Mouse (Mus musculus) limb, embryonic 13.5 days (tissue): ENCODE data around the gene Tuba4a. TPM values are rescaled to one million over a fixed set of nuclear protein-coding genes. Genes with fewer than 3 reads are reported as not detected.

Experiments
- ATAC-seq: fragments of 200-750 bp; cut with Nextera tagmentation; 2 replicates; pipeline ENCODE4 v1.8.0; 2017; ENCODE audit warnings: low read depth, moderate number of reproducible peaks, moderate TSS enrichment; ENCODE audit not compliant: low FRiP score
- H3K27ac ChIP-seq: fragments of 300-500 bp; sonication (generic); 2 replicates; pipeline ENCODE4 v1.5.1; 2015; ENCODE audit warnings: inconsistent platforms, mild to moderate bottlenecking, moderate library complexity
- H3K27me3 ChIP-seq: fragments of 300-500 bp; sonication (generic); 2 replicates; pipeline ENCODE4 v1.6.1; 2015; ENCODE audit warnings: mild to moderate bottlenecking, inconsistent platforms
- H3K36me3 ChIP-seq: fragments of 300-500 bp; sonication (generic); 2 replicates; pipeline ENCODE4 v1.6.1; 2015; ENCODE audit warnings: inconsistent platforms, mild to moderate bottlenecking, moderate library complexity
- H3K4me1 ChIP-seq: fragments of 300-500 bp; sonication (generic); 2 replicates; pipeline ENCODE4 v1.6.1; 2015; ENCODE audit warnings: inconsistent platforms
- H3K4me2 ChIP-seq: fragments of 300-500 bp; sonication (generic); replicated peaks from 2 replicates; pipeline ENCODE4 v1.6.1; 2015; ENCODE audit warnings: inconsistent platforms, mild to moderate bottlenecking, moderate library complexity
- H3K4me3 ChIP-seq: fragments of 300-500 bp; sonication (generic); 2 replicates; pipeline ENCODE4 v1.5.1; 2015; ENCODE audit warnings: moderate library complexity, mild to moderate bottlenecking, inconsistent platforms
- H3K9ac ChIP-seq: fragments of 300-500 bp; sonication (generic); 2 replicates; pipeline ENCODE4 v1.6.1; 2015; ENCODE audit warnings: mild to moderate bottlenecking, inconsistent platforms
- H3K9me3 ChIP-seq: fragments of 300-500 bp; sonication (generic); 2 replicates; pipeline ENCODE4 v1.6.1; 2016; ENCODE audit warnings: inconsistent platforms
- WGBS: fragments of 180-500 bp; shearing (Covaris S2); methylation state at CpG from one replicate; pipeline ENCODE4 v1.1.7; 2015; 5-methylcytosine and 5-hydroxymethylcytosine counted together
- polyA plus RNA-seq: library from polyadenylated mRNA; unstranded; fragments of >200 nt; fragmentation: Nextera tagmentation; extraction: Ambion mirVana; gene quantifications from 2 replicates; pipeline ENCODE4 v1.2.1, GENCODE M21; 2015

The Tuba4a gene
- polyA plus RNA-seq = 22.7 and 27.1 TPM in 2 replicates

- under 1% methylated on average over 34 of the region's 34 CpGs for WGBS
- ATAC-seq = no peak
- H3K27ac ChIP-seq = no peak within 1 kb of the TSS
Measured at GRCm38 (mm10) chr1:75219531-75219930, at the start of gene Tuba4a. TSS of gene Tuba4a (minus strand) at chr1:75219865.

GRCm38 (mm10) chr1:75264091-75264880, 44.6 kb upstream of the Tuba4a start, which contains the start of gene Ptprn:
TSS of gene Ptprn (minus strand) at chr1:75264502.
- ATAC-seq = no peak
- 10% methylated on average over 31 of the region's 32 CpGs for WGBS
- Histone ChIP-seq H3K4me3 (no peak within 1 kb of the TSS), H3K4me1 (no peaks in the 10 kb centered on the region), H3K9me3 (no peaks in the 10 kb centered on the region), H3K36me3 (no peaks in the 10 kb centered on the region), H3K9ac (no peak within 1 kb of the TSS), H3K27ac (no peak within 1 kb of the TSS), H3K27me3 (peaks cover 80% of the 10 kb centered on the region), H3K4me2 (0 out of 2 replicates have a peak within 1 kb of the TSS, but pooled peaks have one; percentile 14)

More at GRCm38 (mm10) chr1:75219531-75219930, at the start of gene Tuba4a:
- peak within 1 kb of the TSS; percentile 54 for H3K9ac ChIP-seq
- H3K4me2 ChIP-seq = peak within 1 kb of the TSS; percentile 96
- peaks cover 15% of the 10 kb centered on the region for H3K36me3 ChIP-seq
- H3K4me3 ChIP-seq = peak within 1 kb of the TSS; percentile 61
- H3K4me1 ChIP-seq = peaks cover 15% of the 10 kb centered on the region
- H3K9me3 ChIP-seq = no peaks in the 10 kb centered on the region
- H3K27me3 ChIP-seq = peaks cover 72% of the 10 kb centered on the region

GRCm38 (mm10) chr1:75262969-75263951, 43.6 kb upstream of the Tuba4a start:
- H3K9ac ChIP-seq = no peak overlapping the region
- H3K4me2 ChIP-seq = no peak overlapping the region
- H3K36me3 ChIP-seq = no peaks in the 10 kb centered on the region
- peaks cover 74% of the 10 kb centered on the region for H3K27me3 ChIP-seq
- H3K4me3 ChIP-seq = no peak overlapping the region
- 2% methylated on average over 38 of the region's 40 CpGs for WGBS
- no peaks in the 10 kb centered on the region for H3K4me1 ChIP-seq
- no peak; the same call in 1 of the 2 replicates for ATAC-seq
- H3K9me3 ChIP-seq = no peaks in the 10 kb centered on the region
- H3K27ac ChIP-seq = no peak overlapping the region

GRCm38 (mm10) chr1:75261278-75261677, 41.6 kb upstream of the Tuba4a start:
- Histone ChIP-seq H3K27me3 (peaks cover 70% of the 10 kb centered on the region), H3K4me2 (no peak overlapping the region), H3K4me3 (no peak overlapping the region), H3K27ac (no peak overlapping the region), H3K36me3 (no peaks in the 10 kb centered on the region), H3K9ac (no peak overlapping the region), H3K4me1 (no peaks in the 10 kb centered on the region), H3K9me3 (no peaks in the 10 kb centered on the region)
- ATAC-seq = no peak

GRCm38 (mm10) chr1:75255516-75256046, 35.9 kb upstream of the Tuba4a start:
- Histone ChIP-seq H3K27ac (no peak overlapping the region), H3K27me3 (peaks cover 25% of the 10 kb centered on the region), H3K4me2 (no peak overlapping the region), H3K4me1 (peaks cover 8% of the 10 kb centered on the region), H3K9ac (no peak overlapping the region), H3K9me3 (no peaks in the 10 kb centered on the region), H3K36me3 (no peaks in the 10 kb centered on the region), H3K4me3 (no peak overlapping the region)
- 65% methylated on average over 10 of the region's 10 CpGs for WGBS
- ATAC-seq = no peak

- no peak overlapping the region for H3K4me3 ChIP-seq
- WGBS = 82% methylated on average over 8 of the region's 8 CpGs
- H3K27me3 ChIP-seq = peaks cover 21% of the 10 kb centered on the region
Measured at GRCm38 (mm10) chr1:75254625-75255013, 35.0 kb upstream of the Tuba4a start.

GRCm38 (mm10) chr1:75253849-75254624, 34.4 kb upstream of the Tuba4a start:
- Histone ChIP-seq H3K9me3 (no peaks in the 10 kb centered on the region), H3K9ac (no peak overlapping the region), H3K36me3 (no peaks in the 10 kb centered on the region), H3K4me2 (no peak overlapping the region), H3K4me3 (no peak overlapping the region), H3K27me3 (peaks cover 21% of the 10 kb centered on the region), H3K27ac (no peak overlapping the region), H3K4me1 (peaks cover 8% of the 10 kb centered on the region)
- ATAC-seq = no peak
- 62% methylated on average over 16 of the region's 16 CpGs for WGBS

More at GRCm38 (mm10) chr1:75254625-75255013, 35.0 kb upstream of the Tuba4a start:
- H3K9ac ChIP-seq = no peak overlapping the region
- no peak for ATAC-seq
- H3K9me3 ChIP-seq = no peaks in the 10 kb centered on the region
- H3K4me2 ChIP-seq = no peak overlapping the region
- H3K36me3 ChIP-seq = no peaks in the 10 kb centered on the region
- H3K4me1 ChIP-seq = peaks cover 8% of the 10 kb centered on the region
- no peak overlapping the region for H3K27ac ChIP-seq

GRCm38 (mm10) chr1:75253029-75253428, 33.4 kb upstream of the Tuba4a start:
- no peaks in the 10 kb centered on the region for H3K36me3 ChIP-seq
- 69% methylated on average over 16 of the region's 16 CpGs for WGBS
- H3K4me3 ChIP-seq = no peak overlapping the region
- peak overlapping the region; percentile 19; the same call in 1 of the 2 replicates for H3K9ac ChIP-seq
- H3K9me3 ChIP-seq = no peaks in the 10 kb centered on the region
- no peak overlapping the region for H3K27ac ChIP-seq
- no peak for ATAC-seq
- peaks cover 13% of the 10 kb centered on the region for H3K4me1 ChIP-seq
- H3K27me3 ChIP-seq = peaks cover 17% of the 10 kb centered on the region
- H3K4me2 ChIP-seq = no peak overlapping the region

- Histone ChIP-seq H3K9me3 (no peaks in the 10 kb centered on the region), H3K27me3 (peaks cover 13% of the 10 kb centered on the region), H3K9ac (0 out of 2 replicates have a peak overlapping the region, but pooled peaks have one; percentile 19), H3K4me1 (peaks cover 18% of the 10 kb centered on the region), H3K36me3 (no peaks in the 10 kb centered on the region), H3K4me3 (no peak overlapping the region), H3K4me2 (no peak overlapping the region), H3K27ac (no peak overlapping the region)
- 64% methylated on average over 13 of the region's 13 CpGs for WGBS
- ATAC-seq = no peak
Measured at GRCm38 (mm10) chr1:75252308-75252707, 32.6 kb upstream of the Tuba4a start.

GRCm38 (mm10) chr1:75251112-75251970, 31.7 kb upstream of the Tuba4a start:
- H3K9ac ChIP-seq = 0 out of 2 replicates have a peak overlapping the region, but pooled peaks have one; percentile 43
- H3K9me3 ChIP-seq = no peaks in the 10 kb centered on the region
- 1% methylated on average over 19 of the region's 22 CpGs for WGBS
- no peak overlapping the region for H3K27ac ChIP-seq
- peaks cover 18% of the 10 kb centered on the region for H3K4me1 ChIP-seq
- H3K4me3 ChIP-seq = peak overlapping the region; percentile 26
- H3K4me2 ChIP-seq = peak overlapping the region; percentile 58
- ATAC-seq = peak; percentile 25; the same call in 1 of the 2 replicates
- H3K36me3 ChIP-seq = no peaks in the 10 kb centered on the region
- H3K27me3 ChIP-seq = peaks cover 10% of the 10 kb centered on the region; the same call in 1 of the 2 replicates
